Mouse (Mus musculus): ENCODE results near the gene Ighmbp2. TPM values are rescaled to one million over a fixed set of nuclear protein-coding genes. Genes with fewer than 3 reads are reported as not detected.

Gene Ighmbp2
- polyA plus RNA-seq (2014; fragmentation: Illumina TruSeq; extraction: RNeasy Lipid Tissue Mini Kit (QIAGEN cat#74804); ENCODE audit: low read depth, low replicate concordance): 3.5 TPM

DNA sequence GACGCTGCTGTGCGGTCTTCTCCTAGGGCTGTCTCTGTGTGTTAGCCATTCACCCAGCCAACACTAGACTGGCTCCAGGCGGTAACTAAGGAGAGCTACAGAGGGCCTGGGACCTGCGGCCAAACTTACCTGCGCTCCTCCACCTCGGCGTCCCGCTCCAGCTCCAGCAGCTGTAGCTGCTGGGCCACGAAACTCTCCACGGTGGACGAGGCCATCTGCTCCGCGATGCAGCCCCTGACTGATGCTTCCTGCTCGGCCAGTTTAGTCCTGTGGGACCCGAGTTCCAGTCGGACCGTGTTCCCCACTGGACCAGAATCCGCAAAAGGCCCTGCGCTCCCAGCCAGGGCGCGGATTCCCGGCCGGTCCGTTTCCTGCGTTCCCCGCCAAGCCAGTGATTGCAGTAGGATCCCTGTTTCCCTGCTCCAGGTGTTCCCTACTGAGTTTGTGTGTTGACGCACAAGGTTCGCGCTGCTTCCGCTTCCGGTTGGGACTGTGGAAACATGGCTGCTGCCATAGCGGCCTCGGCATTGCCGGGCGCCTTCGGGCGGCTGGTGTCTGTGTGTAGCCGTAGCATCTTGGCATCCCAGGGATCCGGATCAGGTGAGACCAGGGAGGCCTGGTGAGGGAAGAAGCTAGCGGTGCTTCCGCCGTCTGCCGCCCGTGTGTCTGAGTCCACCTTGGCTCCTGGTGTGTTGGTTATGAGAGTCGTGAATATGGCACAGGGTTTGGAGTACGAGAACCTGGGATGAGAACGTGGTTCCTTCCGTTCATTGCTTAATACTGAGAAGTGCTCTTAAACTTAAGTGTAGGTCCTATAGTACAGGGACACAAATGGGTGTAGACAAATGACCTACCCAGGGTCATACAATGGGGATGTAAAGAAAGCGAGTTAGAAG is at the start of gene Ighmbp2, which contains the start of gene Mrpl21:
Gene Ighmbp2 (minus strand): TSS at position 446 of the 896 bp plus-strand sequence.
Gene Mrpl21 (plus strand): TSS at position 330 of the 896 bp plus-strand sequence.

DNA sequence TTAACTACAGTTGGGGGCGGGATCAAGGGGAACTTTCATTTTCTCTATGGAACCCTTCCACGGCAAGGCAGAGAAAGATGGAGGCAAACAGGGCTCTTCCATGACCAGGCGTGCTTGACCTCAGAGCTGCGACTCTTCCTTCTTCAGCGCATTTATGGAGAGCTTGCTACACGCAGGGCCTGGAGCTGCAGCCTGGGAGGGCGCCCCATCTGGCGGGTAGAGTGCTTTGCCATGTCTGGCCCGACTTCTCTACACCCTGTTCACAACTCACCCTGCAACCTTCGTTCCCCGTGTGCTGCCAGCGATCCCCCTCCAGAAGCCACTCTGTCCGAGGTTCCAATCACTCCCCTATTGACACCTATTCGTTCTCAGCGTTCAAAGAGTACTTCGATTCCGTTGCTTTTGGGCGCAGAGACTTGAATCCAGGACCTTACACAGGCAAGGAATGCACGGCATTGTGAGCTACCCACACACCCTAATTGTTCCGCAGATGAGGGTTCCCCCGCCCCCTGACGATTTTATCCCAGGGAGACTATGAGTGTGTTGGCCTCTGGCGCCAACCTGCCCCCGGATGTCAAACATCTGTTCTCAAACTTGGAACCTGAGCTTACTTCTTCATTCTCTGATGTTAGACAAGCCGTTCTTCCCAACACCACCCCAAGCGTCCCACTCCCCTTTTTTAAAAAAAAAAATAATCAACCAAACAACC is 39.6 kb upstream of the Ighmbp2 start, which contains the start of gene Cpt1a:
Gene Cpt1a (plus strand): TSS at position 74 of the 709 bp plus-strand sequence.

Other genes starting within 250 kb of the Ighmbp2 start
- 43.8 TPM for gene Mrpl21, start 116 bp downstream of the Ighmbp2 start, polyA plus RNA-seq (2014; fragmentation: Illumina TruSeq; extraction: RNeasy Lipid Tissue Mini Kit (QIAGEN cat#74804); ENCODE audit: low read depth, low replicate concordance)
- gene Cpt1a, start 39.3 kb upstream of the Ighmbp2 start, polyA plus RNA-seq (2014; fragmentation: Illumina TruSeq; extraction: RNeasy Lipid Tissue Mini Kit (QIAGEN cat#74804); ENCODE audit: low read depth, low replicate concordance): 83.1 TPM
- gene Tesmin, start 105.8 kb upstream of the Ighmbp2 start, polyA plus RNA-seq (2014; fragmentation: Illumina TruSeq; extraction: RNeasy Lipid Tissue Mini Kit (QIAGEN cat#74804); ENCODE audit: low read depth, low replicate concordance): 2.8 TPM
- gene Gal, start 131.5 kb upstream of the Ighmbp2 start, polyA plus RNA-seq (2014; fragmentation: Illumina TruSeq; extraction: RNeasy Lipid Tissue Mini Kit (QIAGEN cat#74804); ENCODE audit: low read depth, low replicate concordance): not detected